Mouse (Mus musculus) embryonic fibroblast, embryonic 13.5 days (primary cell): Measurements from ENCODE around the gene Tbxa2r.

ENCODE experiments used
- CTCF ChIP-seq: IDR thresholded peaks from 2 replicates; pipeline ENCODE4 v1.5.1; 2011; ENCODE audit warnings: mild to moderate bottlenecking, control low read depth, low read length, moderate library complexity, borderline replicate concordance; ENCODE audit not compliant: insufficient read depth
- POLR2A ChIP-seq: IDR thresholded peaks from 2 replicates; pipeline ENCODE4 v1.6.1; 2011; ENCODE audit warnings: low read depth, mild to moderate bottlenecking, control low read depth, low read length, moderate library complexity

GRCm38 (mm10) chr10:81354738-81355477, 26.4 kb downstream of the Tbxa2r start:
- TF ChIP-seq CTCF: no peak
- TF ChIP-seq POLR2A: no peak
